Mouse (Mus musculus): ENCODE results near the gene Atg7. TPM values are rescaled to one million over a fixed set of nuclear protein-coding genes. Genes with fewer than 3 reads are reported as not detected.

The Atg7 gene
- polyA plus RNA-seq, 1 experiment from 2014 or later = 17.2 TPM

DNA sequence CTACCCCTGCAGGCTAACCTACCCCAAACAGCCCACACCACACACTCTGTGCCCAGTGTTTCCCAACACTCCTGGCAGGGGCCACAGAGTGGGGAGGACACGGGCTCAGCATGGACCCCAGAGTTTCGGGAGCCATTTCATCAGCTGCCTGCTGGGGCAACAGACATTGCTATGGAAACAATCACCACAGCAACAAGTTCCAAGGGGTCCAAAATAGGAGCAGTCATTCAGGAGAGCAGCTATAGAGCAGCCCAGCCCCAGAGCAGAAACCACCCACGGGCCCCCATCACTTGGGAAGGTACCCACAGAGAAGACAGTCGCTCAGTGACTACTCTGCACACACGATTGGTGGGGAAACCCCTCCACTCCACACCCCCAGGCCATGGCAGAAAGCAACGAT, 249.5 kb downstream of the Atg7 start:
- 0% methylated on average over 6 of the region's 6 CpGs for WGBS
- peak overlapping the region; percentile 68 for H3K27ac ChIP-seq (ENCODE audit: low read length)
- no peaks in the 10 kb centered on the region for H3K27me3 ChIP-seq (ENCODE audit: control insufficient read depth, insufficient read depth, low read depth, low read length)
- H3K4me2 ChIP-seq (ENCODE audit: low read length) = peak overlapping the region; percentile 35
- H3K4me3 ChIP-seq (ENCODE audit: low read depth, low read length) = no peak overlapping the region
- no peaks in the 10 kb centered on the region for H3K36me3 ChIP-seq (ENCODE audit: control insufficient read depth, insufficient read depth, low read length)
- H3K9me3 ChIP-seq (replicated peaks; ENCODE audit: control insufficient read depth, low read length, poor library complexity, severe bottlenecking) = no peaks in the 10 kb centered on the region
- peak; percentile 64 for ATAC-seq
- peak overlapping the region; percentile 22; the same call in 1 of the 2 replicates for H3K9ac ChIP-seq (ENCODE audit: low read depth, low read length)
- H3K4me1 ChIP-seq (ENCODE audit: control insufficient read depth, insufficient read depth, low read length) = peaks cover 46% of the 10 kb centered on the region

DNA sequence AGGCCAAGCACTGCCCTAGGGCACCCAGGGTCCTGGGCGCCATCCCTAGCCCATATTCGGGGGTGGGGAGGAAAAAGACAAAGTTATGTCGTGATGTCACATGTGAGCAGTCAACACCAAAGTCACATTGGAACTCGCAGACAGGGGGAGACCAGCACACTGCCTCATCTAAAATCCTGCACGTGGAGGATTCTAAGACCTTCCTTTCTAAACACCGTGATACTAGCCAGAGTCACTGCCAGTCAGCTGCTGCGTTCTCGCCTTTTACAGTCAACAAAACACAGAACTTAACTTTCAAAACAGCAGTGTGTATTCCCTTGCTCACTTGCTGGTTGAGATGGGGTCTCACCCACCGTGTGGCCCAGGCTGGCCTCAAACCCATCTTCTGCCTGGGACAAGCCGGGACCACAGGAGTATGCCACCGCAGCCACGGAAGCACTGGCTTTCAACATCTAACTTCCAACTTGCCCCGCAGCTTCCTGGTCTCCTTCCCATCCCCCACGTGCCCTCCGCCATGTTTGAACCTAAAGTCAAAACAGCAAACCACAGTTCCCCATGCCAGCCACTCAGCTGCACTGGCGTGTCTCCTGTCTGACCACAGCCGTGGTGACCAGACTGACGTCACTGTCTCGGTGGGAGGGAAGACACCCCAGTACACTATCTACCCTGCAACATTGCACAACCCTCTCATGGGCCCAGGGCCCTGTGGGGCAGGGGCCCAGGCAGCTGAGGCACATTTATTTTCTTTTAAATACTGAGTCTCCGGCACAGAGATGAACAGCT, 250.7 kb downstream of the Atg7 start:
- Histone ChIP-seq H3K27me3 (ENCODE audit: control insufficient read depth, insufficient read depth, low read depth, low read length) (no peaks in the 10 kb centered on the region), H3K9ac (ENCODE audit: low read depth, low read length) (no peak overlapping the region), H3K4me3 (ENCODE audit: low read depth, low read length) (no peak overlapping the region), H3K27ac (ENCODE audit: low read length) (peak overlapping the region; percentile 47; the same call in 1 of the 2 replicates), H3K4me2 (ENCODE audit: low read length) (no peak overlapping the region), H3K36me3 (ENCODE audit: control insufficient read depth, insufficient read depth, low read length) (no peaks in the 10 kb centered on the region), H3K4me1 (ENCODE audit: control insufficient read depth, insufficient read depth, low read length) (peaks cover 45% of the 10 kb centered on the region), H3K9me3 (replicated peaks; ENCODE audit: control insufficient read depth, low read length, poor library complexity, severe bottlenecking) (no peaks in the 10 kb centered on the region)
- ATAC-seq = no peak
- 68% methylated on average over 20 of the region's 20 CpGs for WGBS

DNA sequence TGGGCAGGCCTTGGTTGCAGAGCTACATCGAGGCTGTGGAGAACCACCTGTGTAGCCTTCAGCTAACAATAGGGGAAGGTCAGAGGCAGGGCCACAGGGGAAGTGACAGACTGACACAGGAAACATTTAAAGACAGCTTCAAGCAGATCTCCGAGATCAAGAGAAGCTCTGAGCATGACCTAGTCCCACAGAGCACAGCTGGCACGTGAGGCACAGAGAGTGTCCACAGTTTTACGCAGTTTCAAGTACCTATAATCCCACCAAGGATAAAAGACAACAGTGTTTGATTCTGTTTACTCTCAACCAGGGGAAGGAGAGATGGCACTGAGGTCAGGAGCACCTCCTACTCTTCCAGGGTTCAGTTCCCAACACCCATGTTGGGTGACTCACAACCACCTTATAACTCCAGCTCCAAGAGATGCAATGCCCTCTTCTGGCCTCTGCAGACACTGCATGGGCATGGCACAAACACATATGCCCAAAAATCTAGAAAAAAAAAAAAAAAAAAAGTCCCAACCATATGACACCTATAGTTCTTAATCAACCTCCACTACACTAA, 251.7 kb downstream of the Atg7 start:
- 66% methylated on average over 4 of the region's 4 CpGs for WGBS
- ATAC-seq = no peak

DNA sequence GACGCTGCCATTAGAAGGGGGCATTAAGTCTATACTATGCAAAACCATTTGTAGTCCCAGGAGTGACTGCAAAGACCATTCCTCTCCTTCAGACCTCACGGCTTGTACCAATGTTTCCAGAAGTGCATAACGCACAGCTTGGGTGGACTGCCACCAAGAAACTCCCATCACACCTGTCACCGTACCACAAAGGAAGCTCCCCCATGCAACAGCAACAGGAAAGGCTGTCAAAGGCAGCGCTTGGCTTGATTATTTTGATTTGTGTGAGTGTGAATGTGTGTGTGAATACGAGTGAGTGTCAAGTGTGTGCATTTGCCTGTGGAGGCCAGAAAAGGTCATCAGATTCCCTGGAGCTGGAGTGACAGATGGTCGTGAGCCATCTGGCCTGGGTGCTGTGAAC, 252.3 kb downstream of the Atg7 start:
- no peak for ATAC-seq
- Histone ChIP-seq H3K4me3 (ENCODE audit: low read depth, low read length) (no peak overlapping the region), H3K4me2 (ENCODE audit: low read length) (no peak overlapping the region), H3K36me3 (ENCODE audit: control insufficient read depth, insufficient read depth, low read length) (no peaks in the 10 kb centered on the region), H3K4me1 (ENCODE audit: control insufficient read depth, insufficient read depth, low read length) (peaks cover 42% of the 10 kb centered on the region), H3K27me3 (ENCODE audit: control insufficient read depth, insufficient read depth, low read depth, low read length) (no peaks in the 10 kb centered on the region), H3K9ac (ENCODE audit: low read depth, low read length) (no peak overlapping the region), H3K9me3 (replicated peaks; ENCODE audit: control insufficient read depth, low read length, poor library complexity, severe bottlenecking) (no peaks in the 10 kb centered on the region), H3K27ac (ENCODE audit: low read length) (no peak overlapping the region)
- 94% methylated on average over 7 of the region's 7 CpGs for WGBS

More for the DNA sequence above, 251.7 kb downstream of the Atg7 start:
- Histone ChIP-seq H3K4me1 (ENCODE audit: control insufficient read depth, insufficient read depth, low read length) (peaks cover 39% of the 10 kb centered on the region), H3K27me3 (ENCODE audit: control insufficient read depth, insufficient read depth, low read depth, low read length) (no peaks in the 10 kb centered on the region), H3K27ac (ENCODE audit: low read length) (no peak overlapping the region), H3K4me2 (ENCODE audit: low read length) (no peak overlapping the region), H3K9me3 (replicated peaks; ENCODE audit: control insufficient read depth, low read length, poor library complexity, severe bottlenecking) (no peaks in the 10 kb centered on the region), H3K4me3 (ENCODE audit: low read depth, low read length) (no peak overlapping the region), H3K36me3 (ENCODE audit: control insufficient read depth, insufficient read depth, low read length) (no peaks in the 10 kb centered on the region), H3K9ac (ENCODE audit: low read depth, low read length) (no peak overlapping the region)

DNA sequence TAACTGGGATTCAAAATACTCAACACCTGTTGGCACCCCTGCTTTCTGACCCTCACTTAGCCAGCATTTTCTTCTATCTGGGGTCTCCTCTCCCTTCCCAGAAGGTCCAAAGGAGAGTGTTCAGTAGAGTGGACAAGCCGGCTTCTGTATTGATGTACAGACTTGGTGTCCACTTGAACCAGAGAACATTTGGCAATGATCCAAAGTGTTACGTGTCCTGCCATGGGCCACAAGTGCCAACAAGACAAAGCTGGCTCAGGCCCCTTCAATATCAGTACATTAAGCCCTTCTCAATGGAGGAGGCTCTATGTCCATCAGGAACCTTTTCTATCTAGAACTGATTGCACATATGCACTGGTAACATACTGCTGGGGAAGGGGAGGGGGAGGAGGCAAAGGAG, 253.4 kb downstream of the Atg7 start:
- H3K27me3 ChIP-seq (ENCODE audit: control insufficient read depth, insufficient read depth, low read depth, low read length) = no peaks in the 10 kb centered on the region
- no peak for ATAC-seq
- H3K4me1 ChIP-seq (ENCODE audit: control insufficient read depth, insufficient read depth, low read length) = peaks cover 41% of the 10 kb centered on the region
- 76% methylated on average over 2 of the region's 2 CpGs for WGBS
- no peak overlapping the region for H3K4me2 ChIP-seq (ENCODE audit: low read length)
- no peaks in the 10 kb centered on the region for H3K36me3 ChIP-seq (ENCODE audit: control insufficient read depth, insufficient read depth, low read length)
- H3K9me3 ChIP-seq (replicated peaks; ENCODE audit: control insufficient read depth, low read length, poor library complexity, severe bottlenecking) = no peaks in the 10 kb centered on the region
- no peak overlapping the region for H3K9ac ChIP-seq (ENCODE audit: low read depth, low read length)
- H3K4me3 ChIP-seq (ENCODE audit: low read depth, low read length) = no peak overlapping the region
- H3K27ac ChIP-seq (ENCODE audit: low read length) = no peak overlapping the region

DNA sequence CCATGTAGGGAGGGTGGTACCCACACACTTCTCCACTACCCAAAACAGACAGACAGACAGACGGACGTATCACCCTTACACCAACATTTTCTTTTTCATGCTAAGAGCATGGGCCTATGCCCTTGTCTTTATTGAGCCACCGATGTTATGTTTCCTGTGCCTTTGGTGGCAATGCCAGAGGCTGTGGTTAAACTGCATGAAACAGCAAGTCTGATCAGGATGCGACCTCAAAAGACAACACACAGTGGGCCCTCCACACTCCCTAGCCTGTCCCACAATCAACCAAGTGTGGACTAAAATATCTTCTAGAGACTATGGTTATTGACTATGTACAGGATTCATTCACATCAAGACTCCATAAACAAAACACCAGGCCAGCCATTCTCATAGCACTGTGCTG, 256.1 kb downstream of the Atg7 start:
- Histone ChIP-seq H3K27me3 (ENCODE audit: control insufficient read depth, insufficient read depth, low read depth, low read length) (no peaks in the 10 kb centered on the region), H3K9me3 (replicated peaks; ENCODE audit: control insufficient read depth, low read length, poor library complexity, severe bottlenecking) (no peaks in the 10 kb centered on the region), H3K4me2 (ENCODE audit: low read length) (no peak overlapping the region), H3K4me1 (ENCODE audit: control insufficient read depth, insufficient read depth, low read length) (peaks cover 34% of the 10 kb centered on the region), H3K27ac (ENCODE audit: low read length) (no peak overlapping the region), H3K36me3 (ENCODE audit: control insufficient read depth, insufficient read depth, low read length) (no peaks in the 10 kb centered on the region), H3K9ac (ENCODE audit: low read depth, low read length) (no peak overlapping the region), H3K4me3 (ENCODE audit: low read depth, low read length) (no peak overlapping the region)
- 95% methylated on average over 4 of the region's 4 CpGs for WGBS
- ATAC-seq = no peak

DNA sequence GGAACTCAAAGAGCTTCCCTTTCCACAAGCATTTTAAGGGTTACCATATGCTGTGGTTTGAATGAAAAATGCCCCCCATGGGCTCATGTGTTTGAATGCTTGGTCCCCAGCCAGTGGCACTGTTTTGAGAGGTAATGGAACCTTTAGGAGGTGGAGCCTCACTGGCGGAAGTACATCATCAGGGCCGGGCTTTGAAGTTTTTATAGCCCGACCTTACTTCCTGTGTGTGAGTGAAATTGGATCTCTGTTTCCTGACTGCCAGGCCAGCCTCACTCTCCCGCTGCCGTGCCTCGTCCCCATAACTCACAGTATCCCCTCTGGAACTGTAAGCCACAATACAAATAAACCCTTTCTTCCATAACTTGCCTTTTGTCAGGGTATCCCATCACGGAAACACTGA, 256.8 kb downstream of the Atg7 start:
- Histone ChIP-seq H3K27ac (ENCODE audit: low read length) (peak overlapping the region; percentile 59), H3K36me3 (ENCODE audit: control insufficient read depth, insufficient read depth, low read length) (no peaks in the 10 kb centered on the region), H3K9ac (ENCODE audit: low read depth, low read length) (no peak overlapping the region), H3K4me3 (ENCODE audit: low read depth, low read length) (no peak overlapping the region), H3K4me2 (ENCODE audit: low read length) (peak overlapping the region; percentile 35), H3K27me3 (ENCODE audit: control insufficient read depth, insufficient read depth, low read depth, low read length) (no peaks in the 10 kb centered on the region), H3K4me1 (ENCODE audit: control insufficient read depth, insufficient read depth, low read length) (peaks cover 35% of the 10 kb centered on the region), H3K9me3 (replicated peaks; ENCODE audit: control insufficient read depth, low read length, poor library complexity, severe bottlenecking) (no peaks in the 10 kb centered on the region)
- 39% methylated on average over 7 of the region's 7 CpGs for WGBS
- no peak for ATAC-seq

DNA sequence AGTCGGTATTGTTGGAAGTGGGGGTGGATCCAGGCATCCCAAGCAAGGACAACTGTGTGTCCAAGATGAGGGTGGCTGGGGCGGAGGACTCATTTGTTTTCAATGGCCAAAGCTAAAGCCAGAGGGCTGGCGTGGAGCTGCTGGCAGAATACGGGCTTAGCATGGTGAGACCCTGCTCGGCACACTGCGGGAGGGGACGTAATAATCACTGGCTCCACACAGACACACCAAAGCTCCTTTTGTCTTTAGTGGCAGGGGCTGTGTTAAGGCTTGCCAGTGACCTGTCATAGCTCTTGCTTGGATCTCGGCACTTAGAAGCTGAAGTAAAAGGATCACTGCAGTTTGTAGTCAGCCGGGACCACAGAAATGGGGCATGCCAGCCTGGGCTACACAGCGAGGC, 257.3 kb downstream of the Atg7 start:
- Histone ChIP-seq H3K4me1 (ENCODE audit: control insufficient read depth, insufficient read depth, low read length) (peaks cover 35% of the 10 kb centered on the region), H3K4me2 (ENCODE audit: low read length) (peak overlapping the region; percentile 35), H3K27me3 (ENCODE audit: control insufficient read depth, insufficient read depth, low read depth, low read length) (no peaks in the 10 kb centered on the region), H3K27ac (ENCODE audit: low read length) (peak overlapping the region; percentile 59), H3K9ac (ENCODE audit: low read depth, low read length) (peak overlapping the region; percentile 28; the same call in 1 of the 2 replicates), H3K4me3 (ENCODE audit: low read depth, low read length) (no peak overlapping the region), H3K9me3 (replicated peaks; ENCODE audit: control insufficient read depth, low read length, poor library complexity, severe bottlenecking) (no peaks in the 10 kb centered on the region), H3K36me3 (ENCODE audit: control insufficient read depth, insufficient read depth, low read length) (no peaks in the 10 kb centered on the region)
- peak; percentile 19; the same call in 1 of the 2 replicates for ATAC-seq
- 25% methylated on average over 10 of the region's 10 CpGs for WGBS

DNA sequence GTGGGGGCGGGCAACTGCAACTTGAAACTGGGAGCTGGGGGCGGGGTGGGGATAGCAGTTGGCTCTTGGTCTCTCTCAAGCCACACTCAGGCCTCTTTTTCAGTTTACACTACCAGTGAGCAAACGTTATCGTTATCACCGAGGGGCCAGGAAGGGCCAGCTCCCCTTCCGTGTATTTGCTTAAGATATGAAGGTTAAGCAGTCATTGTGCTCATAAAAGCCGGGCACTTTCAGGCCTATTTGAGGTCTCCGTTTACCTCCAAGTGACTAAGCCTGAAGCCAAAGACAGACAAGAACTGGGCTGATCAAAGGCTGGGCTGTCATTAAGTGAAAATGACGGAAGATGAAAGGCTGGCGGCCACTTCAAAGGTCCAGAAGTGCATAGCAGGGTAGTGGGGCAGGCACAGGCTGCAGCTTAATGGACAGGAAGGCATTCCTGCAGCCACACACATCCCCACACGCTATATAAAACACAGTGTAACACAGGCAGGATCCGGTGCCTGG, 258.5 kb downstream of the Atg7 start:
- H3K9me3 ChIP-seq (replicated peaks; ENCODE audit: control insufficient read depth, low read length, poor library complexity, severe bottlenecking) = no peaks in the 10 kb centered on the region
- peak overlapping the region; percentile 5; the same call in 1 of the 2 replicates for H3K4me2 ChIP-seq (ENCODE audit: low read length)
- no peaks in the 10 kb centered on the region for H3K36me3 ChIP-seq (ENCODE audit: control insufficient read depth, insufficient read depth, low read length)
- no peaks in the 10 kb centered on the region for H3K27me3 ChIP-seq (ENCODE audit: control insufficient read depth, insufficient read depth, low read depth, low read length)
- peak overlapping the region; percentile 22; the same call in 1 of the 2 replicates for H3K9ac ChIP-seq (ENCODE audit: low read depth, low read length)
- peaks cover 35% of the 10 kb centered on the region for H3K4me1 ChIP-seq (ENCODE audit: control insufficient read depth, insufficient read depth, low read length)
- H3K27ac ChIP-seq (ENCODE audit: low read length) = peak overlapping the region; percentile 61; the same call in 1 of the 2 replicates
- H3K4me3 ChIP-seq (ENCODE audit: low read depth, low read length) = no peak overlapping the region
- 7% methylated on average over 12 of the region's 12 CpGs for WGBS
- peak; percentile 37; the same call in 1 of the 2 replicates for ATAC-seq

Data from midbrain, embryonic 16.5 days (tissue).